Mouse (Mus musculus) left cerebral cortex, adult 8-10 months (tissue): ENCODE measurements around the gene Foxk1. TPM values are rescaled to one million over a fixed set of nuclear protein-coding genes. Genes with fewer than 3 reads are reported as not detected.

Experiments
- total RNA-seq, 4 experiments: library from RNA; stranded (reverse); gene quantifications; 2 replicates each; pipeline ENCODE4 v1.2.4; 2022

Foxk1 gene
- total RNA-seq, 4 experiments from 2014 or later = 39.6 to 43.1 (median 42.7) TPM

Other genes starting within 250 kb of the Foxk1 start
- 10 to 100 TPM; 20.1 to 25.6 (median 25.1) TPM for gene Ap5z1, start 62.4 kb downstream of the Foxk1 start, total RNA-seq
- under 1 TPM; 0.58 to 0.81 (median 0.66) TPM for gene Papolb, start 128.6 kb downstream of the Foxk1 start, total RNA-seq
- gene Radil, start 149.6 kb downstream of the Foxk1 start, total RNA-seq = 10 to 100 TPM; 15.1 to 24.0 (median 17.9) TPM
- 10 to 100 TPM; 92.3 to 99.7 (median 96.6) TPM for gene Mmd2, start 207.3 kb downstream of the Foxk1 start, total RNA-seq
- 10 to 100 TPM; 90.8 to 95.2 (median 92.5) TPM for gene Wipi2, start 226.2 kb downstream of the Foxk1 start, total RNA-seq